Mouse (Mus musculus) limb, embryonic 12.5 days (tissue): Measurements from ENCODE around the gene Mup13. TPM values are rescaled to one million over a fixed set of nuclear protein-coding genes. Genes with fewer than 3 reads are reported as not detected.
"Not testable (repeated sequence)": the region's sequence is repeated elsewhere in the genome, so short reads cannot be mapped to it uniquely, and the experiment has no call there.

Experiments used
- ATAC-seq: fragments of 200-750 bp; cut with Nextera tagmentation; 2 replicates; pipeline ENCODE4 v1.8.0; 2017; ENCODE audit warnings: low read depth, moderate TSS enrichment; ENCODE audit not compliant: insufficient number of reproducible peaks, insufficient read depth, low FRiP score, low TSS enrichment
- H3K27ac ChIP-seq: fragments of 300-500 bp; sonication (generic); 2 replicates; pipeline ENCODE4 v1.5.1; 2016; ENCODE audit warnings: mild to moderate bottlenecking, moderate library complexity
- H3K27me3 ChIP-seq: fragments of 300-500 bp; sonication (generic); 2 replicates; pipeline ENCODE4 v1.6.1; 2016; ENCODE audit warnings: mild to moderate bottlenecking, moderate library complexity
- H3K36me3 ChIP-seq: fragments of 300-500 bp; sonication (generic); 2 replicates; pipeline ENCODE4 v1.6.1; 2016; ENCODE audit warnings: mild to moderate bottlenecking, moderate library complexity
- H3K4me1 ChIP-seq: fragments of 300-500 bp; sonication (generic); replicated peaks from 2 replicates; pipeline ENCODE4 v1.6.1; 2016
- H3K4me2 ChIP-seq: fragments of 300-500 bp; sonication (generic); 2 replicates; pipeline ENCODE4 v1.6.1; 2016; ENCODE audit warnings: mild to moderate bottlenecking, moderate library complexity
- H3K4me3 ChIP-seq: fragments of 300-500 bp; sonication (generic); replicated peaks from 2 replicates; pipeline ENCODE4 v1.5.1; 2016; ENCODE audit warnings: mild to moderate bottlenecking
- H3K9ac ChIP-seq: fragments of 300-500 bp; sonication (generic); replicated peaks from 2 replicates; pipeline ENCODE4 v1.6.1; 2016; ENCODE audit warnings: mild to moderate bottlenecking, moderate library complexity
- H3K9me3 ChIP-seq: fragments of 300-500 bp; sonication (generic); 2 replicates; pipeline ENCODE4 v1.6.1; 2016; ENCODE audit warnings: mild to moderate bottlenecking, moderate library complexity
- WGBS: fragments of 180-500 bp; shearing (Covaris S2); methylation state at CpG from one replicate; pipeline ENCODE4 v1.1.7; 2016; 5-methylcytosine and 5-hydroxymethylcytosine counted together
- polyA plus RNA-seq: library from polyadenylated mRNA; unstranded; fragments of >200 nt; fragmentation: Nextera tagmentation; extraction: Ambion mirVana; gene quantifications from 2 replicates; pipeline ENCODE4 v1.2.1, GENCODE M21; 2016

Mup13 gene
- not detected in 2 replicates for polyA plus RNA-seq

- not testable (repeated sequence) for H3K36me3 ChIP-seq, H3K9me3 ChIP-seq, H3K9ac ChIP-seq, H3K4me3 ChIP-seq, H3K27me3 ChIP-seq, H3K4me1 ChIP-seq, H3K4me2 ChIP-seq, H3K27ac ChIP-seq, ATAC-seq
- WGBS: 83% methylated on average over 4 of the region's 4 CpGs
Measured at GRCm38 (mm10) chr4:61228186-61228585, at the start of gene Mup13. Gene Mup13, minus strand, starts transcription at chr4:61228286.

Other genes starting within 250 kb of the Mup13 start
- gene Mup14, start 75.7 kb upstream of the Mup13 start, polyA plus RNA-seq: not detected in 2 replicates
- gene Mup15, start 211.5 kb upstream of the Mup13 start, polyA plus RNA-seq: not detected in 2 replicates